Comparison of ENCODE assay signal across 11 mouse cellular contexts in the genomic region with DNA sequence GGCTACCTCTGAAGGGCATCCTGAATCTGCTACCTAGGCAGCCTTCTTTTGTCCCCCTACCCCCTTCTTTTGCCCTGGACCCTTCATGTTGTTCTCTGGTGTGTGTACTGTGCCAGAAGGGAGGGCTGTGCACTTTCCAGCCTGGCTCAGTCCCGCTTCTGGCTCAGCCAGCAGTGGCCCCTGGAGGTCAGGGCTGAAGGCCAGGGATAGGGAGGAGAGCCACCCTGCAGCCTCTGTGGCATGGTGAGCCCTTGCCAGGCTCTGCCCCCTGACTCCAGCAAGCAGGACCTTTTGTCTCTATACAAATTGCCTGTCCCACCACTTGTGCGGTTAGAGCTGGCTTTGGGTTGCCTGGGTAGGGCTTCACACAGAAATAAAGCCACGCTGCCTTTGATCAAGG.
"Had no signal": no experiment of that assay in that cellular context is flagged by ENCODE, and none has a peak within 500 bp of the region (broad histone marks: within the 10 kb centered on the region; RNA-seq: fewer than 3 reads in every experiment).

No protein-coding gene starts in this region.

- DNase-seq: kidney, postnatal 10 days; kidney, postnatal 4 days; lung, adult 2 months; lung, postnatal 36 days; thymus, postnatal 4 days had no signal

- H3K9ac ChIP-seq: liver, embryonic 15.5 days had no signal

- H3K4me3 ChIP-seq: layer of hippocampus, adult 2 months; limb, embryonic 10.5 days; liver, embryonic 15.5 days had no signal

- H3K9me3 ChIP-seq: limb, embryonic 10.5 days; liver, embryonic 15.5 days had no signal

- H3K27ac ChIP-seq: layer of hippocampus, adult 2 months; limb, embryonic 10.5 days; liver, embryonic 15.5 days; stomach, postnatal 0 days had no signal

- H3K4me2 ChIP-seq: liver, embryonic 11.5 days; liver, embryonic 15.5 days had no signal

- ATAC-seq: lung, postnatal 0 days had no signal

- H3K36me3 ChIP-seq: limb, embryonic 10.5 days; liver, embryonic 15.5 days had no signal
